Mouse (Mus musculus) liver, postnatal 0 days (tissue): ENCODE measurements around the gene Pwwp2b.

ENCODE experiments used
- CTCF ChIP-seq: sonication (generic); IDR thresholded peaks from 2 replicates; pipeline ENCODE4 v1.5.1; 2016; ENCODE audit warnings: antibody characterized with exemption, low read depth
- EP300 ChIP-seq: IDR thresholded peaks from 2 replicates; pipeline ENCODE4 v1.6.1; 2016; ENCODE audit warnings: antibody characterized with exemption, low read depth, mild to moderate bottlenecking

- TF ChIP-seq CTCF (no peak), EP300 (no peak)
Observed at GRCm38 (mm10) chr7:139282037-139282436, 33.8 kb downstream of the Pwwp2b start.
